Mouse (Mus musculus) heart, embryonic 11.5 days (tissue): ENCODE measurements around the gene Ogfod1. TPM values are rescaled to one million over a fixed set of nuclear protein-coding genes. Genes with fewer than 3 reads are reported as not detected.

ENCODE experiments used
- ATAC-seq: fragments of 200-750 bp; cut with Nextera tagmentation; replicated peaks from 2 replicates; pipeline ENCODE4 v1.8.0; 2017; ENCODE audit warnings: moderate library complexity; ENCODE audit not compliant: insufficient number of reproducible peaks, low FRiP score, low TSS enrichment
- H3K27ac ChIP-seq: fragments of 300-500 bp; sonication (generic); 2 replicates; pipeline ENCODE4 v1.5.1; 2014; ENCODE audit warnings: mild to moderate bottlenecking, low read depth, low read length
- H3K27me3 ChIP-seq: fragments of 300-500 bp; sonication (generic); 2 replicates; pipeline ENCODE4 v1.6.1; 2014; ENCODE audit warnings: mild to moderate bottlenecking, low read length, mixed read lengths; ENCODE audit not compliant: control insufficient read depth, insufficient read depth
- H3K36me3 ChIP-seq: fragments of 300-500 bp; sonication (generic); 2 replicates; pipeline ENCODE4 v1.6.1; 2014; ENCODE audit warnings: mild to moderate bottlenecking, low read length, moderate library complexity, mixed read lengths; ENCODE audit not compliant: control insufficient read depth, insufficient read depth
- H3K4me1 ChIP-seq: fragments of 300-500 bp; sonication (generic); 2 replicates; pipeline ENCODE4 v1.6.1; 2014; ENCODE audit warnings: low read length; ENCODE audit not compliant: control insufficient read depth, insufficient read depth
- H3K4me2 ChIP-seq: fragments of 300-500 bp; sonication (generic); 2 replicates; pipeline ENCODE4 v1.6.1; 2014; ENCODE audit warnings: mild to moderate bottlenecking, moderate library complexity
- H3K4me3 ChIP-seq: fragments of 300-500 bp; sonication (generic); 2 replicates; pipeline ENCODE4 v1.5.1; 2014; ENCODE audit warnings: low read depth, low read length
- H3K9ac ChIP-seq: fragments of 300-500 bp; sonication (generic); 2 replicates; pipeline ENCODE4 v1.6.1; 2014; ENCODE audit warnings: mild to moderate bottlenecking, low read depth, low read length, moderate library complexity
- H3K9me3 ChIP-seq: fragments of 300-500 bp; sonication (generic); replicated peaks from 2 replicates; pipeline ENCODE4 v1.6.1; 2016; ENCODE audit warnings: low read length; ENCODE audit not compliant: control insufficient read depth
- WGBS: fragments of 180-500 bp; shearing (Covaris S2); extraction: QIAGEN DNeasy Blood & Tissue Kit; methylation state at CpG from one replicate; pipeline ENCODE4 v1.1.7; 2014; ENCODE audit not compliant: insufficient replicate concordance; 5-methylcytosine and 5-hydroxymethylcytosine counted together
- polyA plus RNA-seq: library from polyadenylated mRNA; unstranded; fragments of >200 nt; fragmentation: Nextera tagmentation; extraction: Ambion mirVana; gene quantifications from 2 replicates; pipeline ENCODE4 v1.2.1, GENCODE M21; 2014

The Ogfod1 gene
- polyA plus RNA-seq, 1 experiment from 2014 or later = 13.9 TPM

GRCm38 (mm10) chr8:94092848-94093247, 55.9 kb downstream of the Ogfod1 start:
- no peaks in the 10 kb centered on the region for H3K4me1 ChIP-seq
- H3K27ac ChIP-seq = no peak overlapping the region
- H3K9ac ChIP-seq = no peak overlapping the region
- 78% methylated on average over 9 of the region's 9 CpGs for WGBS
- no peaks in the 10 kb centered on the region for H3K36me3 ChIP-seq
- H3K27me3 ChIP-seq = no peaks in the 10 kb centered on the region
- no peaks in the 10 kb centered on the region for H3K9me3 ChIP-seq
- ATAC-seq = no peak
- no peak overlapping the region for H3K4me3 ChIP-seq
- no peak overlapping the region for H3K4me2 ChIP-seq

- Histone ChIP-seq H3K9ac (no peak overlapping the region), H3K27me3 (no peaks in the 10 kb centered on the region), H3K9me3 (no peaks in the 10 kb centered on the region), H3K4me1 (0 out of 2 replicates have a peak, but pooled peaks cover 4% of the 10 kb centered on the region), H3K4me2 (no peak overlapping the region), H3K4me3 (no peak overlapping the region), H3K27ac (no peak overlapping the region), H3K36me3 (no peaks in the 10 kb centered on the region)
- WGBS = 76% methylated on average over 6 of the region's 6 CpGs
- no peak for ATAC-seq
Measured at GRCm38 (mm10) chr8:94094281-94094680, 57.3 kb downstream of the Ogfod1 start.

- Histone ChIP-seq H3K4me3 (peak within 1 kb of the TSS; percentile 61), H3K9me3 (no peaks in the 10 kb centered on the region), H3K27ac (peak within 1 kb of the TSS; percentile 90), H3K27me3 (no peaks in the 10 kb centered on the region), H3K9ac (peak within 1 kb of the TSS; percentile 82), H3K4me2 (peak within 1 kb of the TSS; percentile 74), H3K36me3 (no peaks in the 10 kb centered on the region), H3K4me1 (0 out of 2 replicates have a peak, but pooled peaks cover 4% of the 10 kb centered on the region)
- WGBS = 1% methylated on average over 61 of the region's 61 CpGs
- peak; percentile 98 for ATAC-seq
Measured at GRCm38 (mm10) chr8:94098081-94098974, 61.3 kb downstream of the Ogfod1 start, which contains the start of gene Bbs2. Bbs2 (minus strand) TSS chr8:94098928.

DNA sequence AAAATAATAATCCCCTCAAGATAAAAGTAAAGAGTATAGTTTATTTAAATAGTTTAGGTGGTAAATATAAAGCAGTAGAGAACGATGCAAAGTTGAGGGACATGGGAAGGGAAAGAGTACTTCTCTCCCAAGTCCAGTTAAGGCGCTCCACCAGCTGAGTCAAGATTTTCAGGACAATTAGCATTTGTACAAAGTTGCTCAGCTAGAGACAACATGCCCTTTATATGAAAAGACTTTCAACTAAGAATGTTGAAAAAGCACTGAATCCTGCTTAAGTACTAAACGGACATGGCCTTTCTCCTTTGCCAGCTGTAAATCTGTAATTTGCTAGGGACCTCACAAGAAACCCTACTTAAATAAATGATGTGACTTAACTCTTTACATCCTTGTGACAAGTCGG, 62.0 kb downstream of the Ogfod1 start:
- Histone ChIP-seq H3K9ac (peak overlapping the region; percentile 82; the same call in 1 of the 2 replicates), H3K9me3 (no peaks in the 10 kb centered on the region), H3K27me3 (no peaks in the 10 kb centered on the region), H3K4me2 (peak overlapping the region; percentile 74), H3K36me3 (no peaks in the 10 kb centered on the region), H3K4me1 (0 out of 2 replicates have a peak, but pooled peaks cover 4% of the 10 kb centered on the region), H3K27ac (peak overlapping the region; percentile 90), H3K4me3 (peak overlapping the region; percentile 61)
- 60% methylated on average over 4 of the region's 4 CpGs for WGBS
- ATAC-seq = no peak

DNA sequence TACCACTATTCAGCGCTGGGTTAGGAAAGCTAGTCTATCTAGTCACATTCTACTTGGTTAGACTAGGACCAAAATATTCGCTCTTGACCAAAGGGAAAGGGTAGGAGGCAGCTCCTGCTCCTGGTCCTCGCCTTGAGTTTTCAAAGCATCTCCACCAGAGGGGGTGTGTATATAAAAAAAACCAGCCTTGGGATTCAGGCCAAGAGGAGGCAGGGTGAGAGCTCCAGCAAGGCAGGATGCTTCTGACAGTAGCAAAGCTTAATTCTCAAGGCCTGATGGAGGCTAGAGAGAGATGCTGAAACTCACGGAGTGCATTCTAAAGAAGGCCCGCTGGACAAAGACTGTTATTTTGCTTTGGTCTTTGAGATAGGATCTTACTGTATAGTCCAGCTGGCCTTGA, 67.1 kb downstream of the Ogfod1 start:
- Histone ChIP-seq H3K4me3 (no peak overlapping the region), H3K9ac (no peak overlapping the region), H3K4me1 (no peaks in the 10 kb centered on the region), H3K36me3 (no peaks in the 10 kb centered on the region), H3K9me3 (no peaks in the 10 kb centered on the region), H3K27ac (no peak overlapping the region), H3K4me2 (no peak overlapping the region), H3K27me3 (no peaks in the 10 kb centered on the region)
- ATAC-seq = no peak
- 44% methylated on average over 5 of the region's 5 CpGs for WGBS

DNA sequence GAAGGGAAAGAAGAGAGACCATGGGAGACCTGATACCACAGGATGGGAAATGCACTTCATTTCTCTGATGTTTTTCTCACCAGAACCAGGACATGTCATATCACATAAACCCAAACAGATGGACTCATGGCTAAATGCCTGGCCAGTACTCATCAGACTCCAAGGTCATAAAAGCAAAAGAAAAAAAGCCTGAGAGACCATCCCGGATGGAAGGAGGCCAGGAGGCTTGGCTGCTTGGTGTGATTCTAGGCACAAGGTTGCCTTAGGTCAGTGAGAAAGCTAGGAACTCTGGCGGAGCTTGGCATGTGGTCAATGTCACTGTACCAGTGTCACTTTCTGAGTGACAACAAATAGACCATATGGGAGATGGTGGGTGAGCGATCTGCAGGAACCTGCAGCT, 70.9 kb downstream of the Ogfod1 start:
- Histone ChIP-seq H3K27me3 (no peaks in the 10 kb centered on the region), H3K4me2 (no peak overlapping the region), H3K4me3 (no peak overlapping the region), H3K9ac (no peak overlapping the region), H3K4me1 (peaks cover 2% of the 10 kb centered on the region; the same call in 1 of the 2 replicates), H3K9me3 (no peaks in the 10 kb centered on the region), H3K36me3 (no peaks in the 10 kb centered on the region), H3K27ac (no peak overlapping the region)
- 54% methylated on average over 3 of the region's 3 CpGs for WGBS
- no peak for ATAC-seq

DNA sequence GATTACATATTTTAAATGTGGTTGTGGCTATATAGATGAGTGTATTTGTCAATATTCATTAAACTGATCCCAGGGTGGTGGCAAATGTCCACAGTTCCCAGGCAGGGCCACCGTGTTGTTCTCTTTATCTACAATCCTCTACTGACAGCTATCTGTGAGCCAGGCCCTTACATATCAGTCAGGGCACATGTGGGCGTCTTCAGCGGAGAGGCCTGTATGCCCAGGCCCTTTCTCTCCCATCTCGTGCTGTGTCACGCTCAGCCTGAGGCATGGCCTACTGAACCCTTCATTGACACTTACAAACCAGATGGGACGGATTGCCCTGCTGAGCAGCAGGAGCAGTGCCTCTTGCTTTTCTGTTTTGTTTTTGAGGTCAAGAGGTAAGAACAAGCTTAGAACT, 72.4 kb downstream of the Ogfod1 start:
- ATAC-seq = no peak
- H3K9ac ChIP-seq = no peak overlapping the region
- no peak overlapping the region for H3K4me3 ChIP-seq
- H3K27ac ChIP-seq = no peak overlapping the region
- no peaks in the 10 kb centered on the region for H3K9me3 ChIP-seq
- no peak overlapping the region for H3K4me2 ChIP-seq
- H3K36me3 ChIP-seq = no peaks in the 10 kb centered on the region
- H3K27me3 ChIP-seq = no peaks in the 10 kb centered on the region
- H3K4me1 ChIP-seq = peaks cover 2% of the 10 kb centered on the region; the same call in 1 of the 2 replicates
- 61% methylated on average over 6 of the region's 6 CpGs for WGBS

DNA sequence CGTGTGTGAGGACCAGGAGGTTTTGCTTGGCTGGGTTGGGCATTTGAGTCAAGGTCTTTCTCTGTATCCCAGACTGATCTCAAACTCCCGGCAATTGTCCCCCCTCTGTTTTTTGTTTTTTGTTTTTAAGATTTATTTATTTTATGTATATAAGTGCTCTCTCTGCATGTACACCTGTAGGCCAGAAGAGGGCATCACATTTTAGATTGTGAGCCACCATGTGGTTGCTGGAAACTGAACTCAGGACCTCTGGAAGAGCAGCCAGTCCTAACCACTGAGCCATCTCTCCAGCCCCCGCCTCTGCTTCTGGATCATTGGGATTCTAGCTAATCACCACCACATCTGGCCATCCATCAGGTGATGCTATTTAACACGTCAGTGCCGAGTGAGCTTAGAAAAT, 72.8 kb downstream of the Ogfod1 start:
- no peak overlapping the region for H3K27ac ChIP-seq
- H3K4me2 ChIP-seq = no peak overlapping the region
- H3K4me3 ChIP-seq = no peak overlapping the region
- H3K4me1 ChIP-seq = peaks cover 2% of the 10 kb centered on the region; the same call in 1 of the 2 replicates
- ATAC-seq = no peak
- H3K36me3 ChIP-seq = no peaks in the 10 kb centered on the region
- 71% methylated on average over 5 of the region's 5 CpGs for WGBS
- no peak overlapping the region for H3K9ac ChIP-seq
- no peaks in the 10 kb centered on the region for H3K9me3 ChIP-seq
- no peaks in the 10 kb centered on the region for H3K27me3 ChIP-seq
